Mouse (Mus musculus) embryonic facial prominence, embryonic 10.5 days (tissue): Measurements from ENCODE around the gene Mdm2. TPM values are rescaled to one million over a fixed set of nuclear protein-coding genes. Genes with fewer than 3 reads are reported as not detected.
"Not testable (repeated sequence)": the region's sequence is repeated elsewhere in the genome, so short reads cannot be mapped to it uniquely, and the experiment has no call there.

Source experiments
- DNase-seq: peaks from one replicate; pipeline ENCODE4 v3.0.0-alpha.2; 2017; ENCODE audit warnings: low spot score
- H3K27ac ChIP-seq: fragments of 300-500 bp; sonication (generic); replicated peaks from 2 replicates; pipeline ENCODE4 v1.5.1; 2016; ENCODE audit warnings: mild to moderate bottlenecking
- H3K27me3 ChIP-seq: fragments of 300-500 bp; sonication (generic); replicated peaks from 2 replicates; pipeline ENCODE4 v1.6.1; 2016; ENCODE audit warnings: low read depth, mild to moderate bottlenecking; ENCODE audit not compliant: poor library complexity, severe bottlenecking
- H3K36me3 ChIP-seq: fragments of 300-500 bp; sonication (generic); replicated peaks from 2 replicates; pipeline ENCODE4 v1.6.1; 2016; ENCODE audit warnings: mild to moderate bottlenecking, moderate library complexity
- H3K4me1 ChIP-seq: fragments of 300-500 bp; sonication (generic); 2 replicates; pipeline ENCODE4 v1.6.1; 2016
- H3K4me3 ChIP-seq: fragments of 300-500 bp; sonication (generic); 2 replicates; pipeline ENCODE4 v1.5.1; 2016; ENCODE audit warnings: mild to moderate bottlenecking, moderate library complexity
- H3K9me3 ChIP-seq: fragments of 300-500 bp; sonication (generic); 2 replicates; pipeline ENCODE4 v1.6.1; 2016; ENCODE audit warnings: mild to moderate bottlenecking
- WGBS: fragments of 180-500 bp; shearing (Covaris S2); methylation state at CpG from one replicate; pipeline ENCODE4 v1.1.7; 2016; 5-methylcytosine and 5-hydroxymethylcytosine counted together
- polyA plus RNA-seq: library from polyadenylated mRNA; unstranded; fragments of >200 nt; fragmentation: Nextera tagmentation; extraction: Ambion mirVana; gene quantifications from 2 replicates; pipeline ENCODE4 v1.2.1, GENCODE M21; 2016

The Mdm2 gene
- polyA plus RNA-seq = 58.9 and 64.4 TPM in 2 replicates

- Histone ChIP-seq H3K27me3 (no peaks in the 10 kb centered on the region), H3K36me3 (peaks cover 38% of the 10 kb centered on the region), H3K4me1 (peaks cover 16% of the 10 kb centered on the region), H3K4me3 (peak within 1 kb of the TSS; percentile 91), H3K9me3 (no peaks in the 10 kb centered on the region), H3K27ac (peak within 1 kb of the TSS; percentile 100)
- WGBS = 1% methylated on average over 52 of the region's 52 CpGs
- peak; percentile 97 for DNase-seq
Observed at GRCm38 (mm10) chr10:117710604-117711141, at the start of gene Mdm2. TSS of gene Mdm2 (minus strand) at chr10:117710758.

GRCm38 (mm10) chr10:117759844-117760630 is 49.5 kb upstream of the Mdm2 start:
- H3K9me3 ChIP-seq = no peaks in the 10 kb centered on the region
- H3K27ac ChIP-seq = no peak overlapping the region
- peaks cover 99% of the 10 kb centered on the region for H3K36me3 ChIP-seq
- H3K4me1 ChIP-seq = no peaks in the 10 kb centered on the region
- no peak overlapping the region for H3K4me3 ChIP-seq
- no peaks in the 10 kb centered on the region for H3K27me3 ChIP-seq
- WGBS = 94% methylated on average over 10 of the region's 10 CpGs
- DNase-seq = no peak

- Histone ChIP-seq H3K4me3 (no peak overlapping the region), H3K27ac (no peak overlapping the region), H3K4me1 (no peaks in the 10 kb centered on the region), H3K9me3 (no peaks in the 10 kb centered on the region), H3K36me3 (peaks cover 99% of the 10 kb centered on the region), H3K27me3 (no peaks in the 10 kb centered on the region)
- DNase-seq = no peak
- 92% methylated on average over 18 of the region's 18 CpGs for WGBS
Observed at GRCm38 (mm10) chr10:117758749-117759727, 48.5 kb upstream of the Mdm2 start.

GRCm38 (mm10) chr10:117758344-117758743 is 47.8 kb upstream of the Mdm2 start:
- H3K4me3 ChIP-seq, H3K4me1 ChIP-seq, H3K27ac ChIP-seq, H3K27me3 ChIP-seq, DNase-seq, H3K9me3 ChIP-seq: not testable (repeated sequence)
- peaks cover 95% of the 10 kb centered on the region for H3K36me3 ChIP-seq
- 94% methylated on average over 3 of the region's 3 CpGs for WGBS

GRCm38 (mm10) chr10:117757796-117758342 is 47.3 kb upstream of the Mdm2 start:
- no peaks in the 10 kb centered on the region for H3K9me3 ChIP-seq
- no peak overlapping the region for H3K4me3 ChIP-seq
- DNase-seq = no peak
- no peak overlapping the region for H3K27ac ChIP-seq
- H3K4me1 ChIP-seq = no peaks in the 10 kb centered on the region
- WGBS = 94% methylated on average over 7 of the region's 7 CpGs
- no peaks in the 10 kb centered on the region for H3K27me3 ChIP-seq
- H3K36me3 ChIP-seq = peaks cover 96% of the 10 kb centered on the region

- no peaks in the 10 kb centered on the region for H3K27me3 ChIP-seq
- no peak overlapping the region for H3K4me3 ChIP-seq
- 91% methylated on average over 1 of the region's 1 CpGs for WGBS
- DNase-seq = no peak
- no peaks in the 10 kb centered on the region for H3K4me1 ChIP-seq
- H3K9me3 ChIP-seq = no peaks in the 10 kb centered on the region
- H3K27ac ChIP-seq = no peak overlapping the region
- peaks cover 96% of the 10 kb centered on the region for H3K36me3 ChIP-seq
Observed at GRCm38 (mm10) chr10:117757259-117757658, 46.7 kb upstream of the Mdm2 start.

- no peak for DNase-seq
- Histone ChIP-seq H3K36me3 (peaks cover 96% of the 10 kb centered on the region), H3K4me1 (no peaks in the 10 kb centered on the region), H3K4me3 (no peak overlapping the region), H3K27me3 (no peaks in the 10 kb centered on the region), H3K27ac (no peak overlapping the region), H3K9me3 (no peaks in the 10 kb centered on the region)
- 91% methylated on average over 5 of the region's 5 CpGs for WGBS
Observed at GRCm38 (mm10) chr10:117756784-117757183, 46.2 kb upstream of the Mdm2 start.

GRCm38 (mm10) chr10:117755799-117756467 is 45.4 kb upstream of the Mdm2 start:
- Histone ChIP-seq H3K4me3 (no peak overlapping the region), H3K27me3 (no peaks in the 10 kb centered on the region), H3K4me1 (no peaks in the 10 kb centered on the region), H3K36me3 (peaks cover 96% of the 10 kb centered on the region), H3K27ac (no peak overlapping the region), H3K9me3 (no peaks in the 10 kb centered on the region)
- no peak for DNase-seq
- WGBS = 94% methylated on average over 11 of the region's 11 CpGs

- Histone ChIP-seq H3K4me1 (no peaks in the 10 kb centered on the region), H3K9me3 (no peaks in the 10 kb centered on the region), H3K36me3 (peaks cover 96% of the 10 kb centered on the region), H3K27ac (no peak overlapping the region), H3K27me3 (no peaks in the 10 kb centered on the region), H3K4me3 (no peak overlapping the region)
- DNase-seq = no peak
- WGBS = 91% methylated on average over 13 of the region's 13 CpGs
Observed at GRCm38 (mm10) chr10:117755086-117755798, 44.7 kb upstream of the Mdm2 start.

GRCm38 (mm10) chr10:117754609-117754940 is 44.0 kb upstream of the Mdm2 start:
- Histone ChIP-seq H3K4me1 (no peaks in the 10 kb centered on the region), H3K36me3 (peaks cover 96% of the 10 kb centered on the region), H3K9me3 (no peaks in the 10 kb centered on the region), H3K4me3 (no peak overlapping the region), H3K27me3 (no peaks in the 10 kb centered on the region), H3K27ac (no peak overlapping the region)
- DNase-seq = no peak
- 96% methylated on average over 7 of the region's 7 CpGs for WGBS

- Histone ChIP-seq H3K27me3 (no peaks in the 10 kb centered on the region), H3K9me3 (no peaks in the 10 kb centered on the region), H3K4me1 (no peaks in the 10 kb centered on the region), H3K27ac (no peak overlapping the region), H3K36me3 (peaks cover 96% of the 10 kb centered on the region), H3K4me3 (no peak overlapping the region)
- DNase-seq = no peak
- 94% methylated on average over 8 of the region's 8 CpGs for WGBS
Observed at GRCm38 (mm10) chr10:117753711-117754608, 43.4 kb upstream of the Mdm2 start.
